Mouse (Mus musculus): Measurements from ENCODE around the gene Aldoc. TPM values are rescaled to one million over a fixed set of nuclear protein-coding genes. Genes with fewer than 3 reads are reported as not detected.

Gene Aldoc
- total and polyA plus RNA-seq, 2 experiments from 2014 or later, result 15.1 to 32.5 TPM

GRCm38 (mm10) chr11:78348474-78348873 is 25.7 kb downstream of the Aldoc start:
- 76% methylated on average over 7 of the region's 7 CpGs for WGBS
- Histone ChIP-seq H3K36me3 (replicated peaks; ENCODE audit: control insufficient read depth, insufficient read depth, low read length) (peaks cover 6% of the 10 kb centered on the region; the same call in 1 of the 2 replicates), H3K9ac (replicated peaks; ENCODE audit: low read depth, low read length) (no peak overlapping the region), H3K27me3 (ENCODE audit: control insufficient read depth, insufficient read depth, low read length) (no peaks in the 10 kb centered on the region), H3K4me1 (ENCODE audit: control insufficient read depth, insufficient read depth) (peaks cover 31% of the 10 kb centered on the region), H3K4me2 (ENCODE audit: low read depth, low read length) (no peak overlapping the region), H3K4me3 (ENCODE audit: low read depth, low read length) (no peak overlapping the region), H3K9me3 (replicated peaks; ENCODE audit: control insufficient read depth, low read length) (no peaks in the 10 kb centered on the region), H3K27ac (ENCODE audit: low read depth) (no peak overlapping the region)
- ATAC-seq (ENCODE audit: insufficient read depth, low read depth) (no peak), DNase-seq (ENCODE audit: low spot score) (no peak)
- TF ChIP-seq EP300 (IDR thresholded peaks at IDR 0.05; ENCODE audit: low read depth), result no peak

- DNase-seq (ENCODE audit: low spot score), result no peak
- H3K4me2 ChIP-seq (ENCODE audit: low read depth, low read length), result no peak overlapping the region
- no peak overlapping the region for H3K4me3 ChIP-seq (ENCODE audit: low read depth, low read length)
- WGBS, result 53% methylated on average over 4 of the region's 4 CpGs
- H3K9ac ChIP-seq (replicated peaks; ENCODE audit: low read depth, low read length), result no peak overlapping the region
- peaks cover 20% of the 10 kb centered on the region for H3K4me1 ChIP-seq (ENCODE audit: control insufficient read depth, insufficient read depth)
- no peaks in the 10 kb centered on the region for H3K27me3 ChIP-seq (ENCODE audit: control insufficient read depth, insufficient read depth, low read length)
- H3K27ac ChIP-seq (ENCODE audit: low read depth), result no peak overlapping the region
- peaks cover 6% of the 10 kb centered on the region; the same call in 1 of the 2 replicates for H3K36me3 ChIP-seq (replicated peaks; ENCODE audit: control insufficient read depth, insufficient read depth, low read length)
- no peak for ATAC-seq (ENCODE audit: insufficient read depth, low read depth)
- H3K9me3 ChIP-seq (replicated peaks; ENCODE audit: control insufficient read depth, low read length), result no peaks in the 10 kb centered on the region
- TF ChIP-seq CTCF (IDR thresholded peaks at IDR 0.05; ENCODE audit: low read depth) (no peak), EP300 (IDR thresholded peaks at IDR 0.05; ENCODE audit: low read depth) (no peak)
Measured at GRCm38 (mm10) chr11:78349441-78350358, 26.9 kb downstream of the Aldoc start.

GRCm38 (mm10) chr11:78353081-78353480 is 30.3 kb downstream of the Aldoc start:
- Histone ChIP-seq H3K4me1 (ENCODE audit: control insufficient read depth, insufficient read depth) (peaks cover 5% of the 10 kb centered on the region; the same call in 1 of the 2 replicates), H3K9ac (replicated peaks; ENCODE audit: low read depth, low read length) (no peak overlapping the region), H3K27me3 (ENCODE audit: control insufficient read depth, insufficient read depth, low read length) (no peaks in the 10 kb centered on the region), H3K4me2 (ENCODE audit: low read depth, low read length) (no peak overlapping the region), H3K36me3 (replicated peaks; ENCODE audit: control insufficient read depth, insufficient read depth, low read length) (peaks cover 5% of the 10 kb centered on the region; the same call in 1 of the 2 replicates), H3K4me3 (ENCODE audit: low read depth, low read length) (no peak overlapping the region), H3K9me3 (replicated peaks; ENCODE audit: control insufficient read depth, low read length) (no peaks in the 10 kb centered on the region), H3K27ac (ENCODE audit: low read depth) (no peak overlapping the region)
- ATAC-seq (ENCODE audit: insufficient read depth, low read depth), result no peak
- WGBS, result 58% methylated on average over 1 of the region's 1 CpGs
- TF ChIP-seq CTCF (IDR thresholded peaks at IDR 0.05; ENCODE audit: low read depth), result no peak
- TF ChIP-seq EP300 (IDR thresholded peaks at IDR 0.05; ENCODE audit: low read depth), result no peak
- no peak for DNase-seq (ENCODE audit: low spot score)

- Histone ChIP-seq H3K4me2 (ENCODE audit: low read depth, low read length) (no peak overlapping the region), H3K9me3 (replicated peaks; ENCODE audit: control insufficient read depth, low read length) (no peaks in the 10 kb centered on the region), H3K9ac (replicated peaks; ENCODE audit: low read depth, low read length) (no peak overlapping the region), H3K36me3 (replicated peaks; ENCODE audit: control insufficient read depth, insufficient read depth, low read length) (no peaks in the 10 kb centered on the region), H3K4me3 (ENCODE audit: low read depth, low read length) (no peak overlapping the region), H3K4me1 (ENCODE audit: control insufficient read depth, insufficient read depth) (peaks cover 2% of the 10 kb centered on the region; the same call in 1 of the 2 replicates), H3K27me3 (ENCODE audit: control insufficient read depth, insufficient read depth, low read length) (no peaks in the 10 kb centered on the region), H3K27ac (ENCODE audit: low read depth) (no peak overlapping the region)
- 50% methylated on average over 6 of the region's 6 CpGs for WGBS
- ATAC-seq (ENCODE audit: insufficient read depth, low read depth) (no peak), DNase-seq (ENCODE audit: low spot score) (no peak)
- TF ChIP-seq EP300 (IDR thresholded peaks at IDR 0.05; ENCODE audit: low read depth) (no peak), CTCF (IDR thresholded peaks at IDR 0.05; ENCODE audit: low read depth) (no peak)
Measured at GRCm38 (mm10) chr11:78354905-78355304, 32.1 kb downstream of the Aldoc start.

GRCm38 (mm10) chr11:78355471-78356238 is 32.9 kb downstream of the Aldoc start:
- H3K36me3 ChIP-seq (replicated peaks; ENCODE audit: control insufficient read depth, insufficient read depth, low read length), result no peaks in the 10 kb centered on the region

More at GRCm38 (mm10) chr11:78355471-78356238, 32.9 kb downstream of the Aldoc start:
- Histone ChIP-seq H3K4me3 (ENCODE audit: low read depth, low read length) (no peak overlapping the region), H3K9me3 (replicated peaks; ENCODE audit: control insufficient read depth, low read length) (no peaks in the 10 kb centered on the region), H3K27me3 (ENCODE audit: control insufficient read depth, insufficient read depth, low read length) (no peaks in the 10 kb centered on the region), H3K27ac (ENCODE audit: low read depth) (no peak overlapping the region), H3K4me1 (ENCODE audit: control insufficient read depth, insufficient read depth) (no peaks in the 10 kb centered on the region), H3K4me2 (ENCODE audit: low read depth, low read length) (no peak overlapping the region), H3K9ac (replicated peaks; ENCODE audit: low read depth, low read length) (no peak overlapping the region)
- DNase-seq (ENCODE audit: low spot score) (no peak), ATAC-seq (ENCODE audit: insufficient read depth, low read depth) (no peak)
- WGBS, result 33% methylated on average over 4 of the region's 4 CpGs
- TF ChIP-seq CTCF (IDR thresholded peaks at IDR 0.05; ENCODE audit: low read depth) (peak; percentile 70), EP300 (IDR thresholded peaks at IDR 0.05; ENCODE audit: low read depth) (no peak)

Data from heart, postnatal 0 days (tissue).